Mouse (Mus musculus): ENCODE measurements at regions not wholly inside any gene's neighbourhood (a gene's known extent, or its start where the extent isn't known, plus 50 kb on each side); places are given as distances from the start of the nearest gene placed in this dataset.

DNA sequence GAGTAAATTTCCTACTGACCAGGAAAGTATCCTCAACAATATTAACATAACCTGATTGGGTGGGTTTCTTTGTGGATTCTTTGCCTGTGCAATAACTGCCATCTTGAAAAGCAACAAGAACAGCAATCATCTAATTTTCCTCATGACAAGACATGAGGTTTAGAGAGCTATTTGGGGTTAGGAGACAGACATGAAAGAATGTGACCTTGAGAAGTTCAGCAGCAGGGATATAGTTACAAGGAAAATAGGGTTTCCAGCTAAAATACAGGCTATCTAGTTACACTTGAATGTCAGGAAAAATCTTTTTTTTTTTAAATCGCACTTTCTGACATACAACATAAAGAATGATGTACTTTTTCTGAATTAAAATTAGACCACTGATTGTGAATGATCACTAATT is 83.7 kb upstream of the Lama2 start:
- no peak for DNase-seq

DNA sequence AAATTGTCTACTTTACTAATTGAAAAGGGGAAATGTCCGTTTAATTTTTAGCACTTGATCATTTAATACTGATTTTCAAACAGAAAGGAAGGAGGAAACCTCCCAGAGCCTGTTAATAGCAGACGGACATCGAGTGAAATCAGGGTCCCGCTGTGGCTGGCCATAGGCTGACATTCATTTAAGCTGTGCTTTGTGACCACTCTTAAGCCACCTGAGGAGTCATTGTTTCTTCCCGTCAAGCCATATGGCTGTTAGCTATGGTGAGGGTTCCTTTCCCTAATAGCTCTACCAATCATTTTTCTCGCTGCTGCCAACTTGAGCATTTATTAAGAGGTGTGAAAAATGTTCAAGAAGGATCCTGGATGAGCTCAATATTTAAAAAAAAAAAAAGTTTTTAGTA is 78.7 kb upstream of the Lama2 start:
- DNase-seq, result no peak

DNA sequence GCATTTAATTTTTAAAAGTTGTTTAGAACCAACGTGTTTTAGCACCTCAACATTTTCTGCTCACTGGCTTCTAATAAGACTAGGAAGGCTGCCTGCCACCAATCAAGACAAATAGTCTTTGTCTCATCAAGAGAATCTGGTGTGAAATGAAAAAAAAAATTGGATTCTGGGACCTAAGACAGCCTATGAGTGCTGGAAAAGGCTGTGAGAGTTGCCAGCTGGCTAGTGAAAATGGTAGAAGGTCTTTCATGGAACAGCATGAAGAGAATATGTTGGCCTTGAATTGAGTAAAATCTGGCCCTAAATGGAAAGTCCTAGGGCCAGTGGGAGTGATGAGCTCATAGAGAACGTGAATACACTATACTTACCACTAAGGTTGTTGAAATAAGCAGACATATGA is 61.8 kb upstream of the Lama2 start:
- peak; percentile 79 to 80 for DNase-seq

DNA sequence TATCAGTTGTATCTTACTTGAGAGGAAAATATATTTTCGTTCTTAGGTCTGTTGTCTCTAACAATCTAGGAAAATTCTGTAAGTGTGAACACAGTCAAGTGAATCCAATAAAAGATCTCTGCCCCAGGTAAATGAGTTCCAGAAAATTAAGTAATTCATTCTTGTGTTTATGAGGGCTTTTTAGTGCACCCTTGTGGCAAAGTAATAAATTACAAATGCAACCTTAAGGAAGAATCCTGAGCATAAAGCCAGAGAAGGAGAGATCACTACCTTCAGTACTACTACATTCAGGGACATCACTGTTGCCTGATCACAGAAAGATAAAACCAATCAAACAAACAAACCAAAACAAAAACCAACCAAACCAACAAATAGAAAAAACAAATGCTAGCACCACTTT is 56.0 kb upstream of the Lama2 start:
- peak in 1 of 2 experiments; percentile 32 for DNase-seq

DNA sequence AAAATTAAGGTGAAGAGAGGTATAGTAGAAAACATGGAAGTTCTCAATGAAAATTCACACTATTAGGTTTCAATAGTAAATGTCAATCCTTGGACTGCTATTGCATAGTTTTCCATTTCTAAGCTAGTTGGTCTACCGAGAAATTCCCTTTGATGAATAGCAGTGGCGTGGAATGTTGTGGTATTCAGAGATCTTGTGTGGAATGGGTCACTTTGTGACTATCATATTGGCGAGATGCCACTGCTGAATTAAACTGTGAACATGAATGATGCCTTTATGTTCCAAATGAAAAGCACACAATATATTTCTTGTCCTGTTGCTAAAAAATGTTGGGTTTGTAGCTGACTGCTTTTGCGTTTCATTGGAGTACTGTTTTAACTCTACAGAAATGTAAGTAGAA is 54.8 kb upstream of the Lama2 start:
- DNase-seq, result no peak
